Mouse (Mus musculus) midbrain, embryonic 15.5 days (tissue): Measurements from ENCODE around the gene Zfp580. TPM values are rescaled to one million over a fixed set of nuclear protein-coding genes. Genes with fewer than 3 reads are reported as not detected.

Experiments used
- ATAC-seq: fragments of 200-750 bp; cut with Nextera tagmentation; replicated peaks from 2 replicates; pipeline ENCODE4 v1.8.0; 2017; ENCODE audit warnings: moderate TSS enrichment
- H3K27ac ChIP-seq: fragments of 300-500 bp; sonication (generic); 2 replicates; pipeline ENCODE4 v1.5.1; 2015; ENCODE audit warnings: mild to moderate bottlenecking, inconsistent platforms
- H3K27me3 ChIP-seq: fragments of 300-500 bp; sonication (generic); replicated peaks from 2 replicates; pipeline ENCODE4 v1.6.1; 2015; ENCODE audit warnings: inconsistent platforms
- H3K36me3 ChIP-seq: fragments of 300-500 bp; sonication (generic); replicated peaks from 2 replicates; pipeline ENCODE4 v1.6.1; 2015; ENCODE audit warnings: inconsistent platforms
- H3K4me1 ChIP-seq: fragments of 300-500 bp; sonication (generic); 2 replicates; pipeline ENCODE4 v1.6.1; 2015; ENCODE audit warnings: inconsistent platforms
- H3K4me2 ChIP-seq: fragments of 300-500 bp; sonication (generic); 2 replicates; pipeline ENCODE4 v1.6.1; 2015; ENCODE audit warnings: inconsistent platforms, mild to moderate bottlenecking, moderate library complexity
- H3K4me3 ChIP-seq: fragments of 300-500 bp; sonication (generic); 2 replicates; pipeline ENCODE4 v1.5.1; 2015; ENCODE audit warnings: mild to moderate bottlenecking, inconsistent platforms
- H3K9ac ChIP-seq: fragments of 300-500 bp; sonication (generic); 2 replicates; pipeline ENCODE4 v1.6.1; 2015; ENCODE audit warnings: mild to moderate bottlenecking, inconsistent platforms
- H3K9me3 ChIP-seq: fragments of 300-500 bp; sonication (generic); 2 replicates; pipeline ENCODE4 v1.6.1; 2016; ENCODE audit warnings: inconsistent platforms
- WGBS: fragments of 180-500 bp; shearing (Covaris S2); methylation state at CpG from one replicate; pipeline ENCODE4 v1.1.7; 2015; ENCODE audit warnings: mixed read lengths; 5-methylcytosine and 5-hydroxymethylcytosine counted together
- polyA plus RNA-seq: library from polyadenylated mRNA; unstranded; fragments of >200 nt; fragmentation: Nextera tagmentation; extraction: Ambion mirVana; gene quantifications from 2 replicates; pipeline ENCODE4 v1.2.1, GENCODE M21; 2015

Gene Zfp580
- polyA plus RNA-seq, 1 experiment from 2014 or later = 110 TPM

DNA sequence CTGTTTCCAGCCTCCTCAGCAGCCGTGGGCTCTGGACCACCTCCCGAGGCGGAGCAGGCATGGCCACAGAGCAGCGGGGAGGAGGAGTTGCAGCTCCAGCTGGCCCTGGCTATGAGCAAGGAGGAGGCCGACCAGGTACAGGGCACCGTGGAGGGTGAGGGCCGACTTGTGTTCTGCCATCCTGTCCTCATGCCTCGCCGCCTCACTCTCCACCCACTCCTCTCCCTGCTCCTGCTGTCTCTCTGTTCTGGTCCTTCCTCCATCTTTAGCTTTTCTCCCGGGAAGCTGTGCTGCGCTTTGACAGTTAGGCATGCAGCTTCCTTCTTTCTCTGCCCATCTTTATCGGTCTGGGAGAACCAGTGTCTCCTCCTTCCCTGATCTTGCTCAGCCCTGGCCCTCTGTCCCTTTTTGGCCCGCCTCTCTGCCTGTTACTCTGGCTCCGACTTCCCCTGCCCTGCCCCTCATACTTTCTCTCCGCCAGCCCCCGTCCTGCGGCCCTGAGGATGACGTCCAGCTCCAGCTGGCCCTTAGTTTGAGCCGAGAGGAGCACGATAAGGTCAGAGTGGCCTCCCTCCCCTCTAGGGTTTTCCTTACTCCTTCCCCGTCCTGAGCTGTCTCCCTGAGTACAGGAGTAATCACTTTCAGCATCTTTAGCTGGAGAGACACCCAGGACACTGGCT, 41.6 kb downstream of the Zfp580 start:
- H3K36me3 ChIP-seq = peaks cover 47% of the 10 kb centered on the region
- H3K27ac ChIP-seq = no peak overlapping the region
- no peaks in the 10 kb centered on the region for H3K27me3 ChIP-seq
- no peaks in the 10 kb centered on the region for H3K9me3 ChIP-seq
- no peak overlapping the region for H3K9ac ChIP-seq
- 87% methylated on average over 21 of the region's 21 CpGs for WGBS
- no peaks in the 10 kb centered on the region for H3K4me1 ChIP-seq
- H3K4me2 ChIP-seq = no peak overlapping the region
- no peak overlapping the region for H3K4me3 ChIP-seq
- no peak for ATAC-seq

GRCm38 (mm10) chr7:5098769-5099168, 47.4 kb downstream of the Zfp580 start:
- Histone ChIP-seq H3K4me3 (no peak overlapping the region), H3K9ac (no peak overlapping the region), H3K4me2 (no peak overlapping the region), H3K36me3 (peaks cover 42% of the 10 kb centered on the region), H3K4me1 (no peaks in the 10 kb centered on the region), H3K27ac (no peak overlapping the region), H3K9me3 (no peaks in the 10 kb centered on the region), H3K27me3 (no peaks in the 10 kb centered on the region)
- 93% methylated on average over 5 of the region's 5 CpGs for whole genome bisulfite sequencing
- ATAC-seq = no peak

DNA sequence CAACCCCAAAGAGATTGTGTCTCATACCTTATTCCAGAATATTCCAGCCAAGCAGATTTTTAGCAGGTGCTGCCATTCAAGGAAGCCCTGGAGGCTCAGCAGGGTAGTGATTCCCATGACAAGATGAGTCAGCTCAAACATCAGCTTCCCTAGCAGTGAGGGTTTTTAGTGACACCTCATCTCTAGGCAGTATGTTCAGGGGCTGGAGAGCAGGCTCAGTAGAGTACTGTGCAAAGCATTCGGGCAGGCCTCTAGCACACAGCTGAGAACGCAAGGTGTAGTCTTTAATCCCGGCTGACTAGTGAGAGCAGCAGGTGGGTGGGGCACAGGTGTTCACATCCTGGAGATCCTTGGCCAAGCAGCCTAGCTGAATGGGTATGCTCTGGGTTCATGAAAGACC, 48.5 kb downstream of the Zfp580 start:
- H3K4me1 ChIP-seq = no peaks in the 10 kb centered on the region
- H3K4me3 ChIP-seq = no peak overlapping the region
- H3K27me3 ChIP-seq = no peaks in the 10 kb centered on the region
- H3K9me3 ChIP-seq = no peaks in the 10 kb centered on the region
- no peak overlapping the region for H3K27ac ChIP-seq
- ATAC-seq = no peak
- peaks cover 33% of the 10 kb centered on the region for H3K36me3 ChIP-seq
- 89% methylated on average over 3 of the region's 3 CpGs for WGBS
- no peak overlapping the region for H3K9ac ChIP-seq
- no peak overlapping the region for H3K4me2 ChIP-seq

GRCm38 (mm10) chr7:5101066-5101663, 49.8 kb downstream of the Zfp580 start:
- no peak for ATAC-seq
- WGBS = 93% methylated on average over 10 of the region's 10 CpGs
- Histone ChIP-seq H3K9me3 (no peaks in the 10 kb centered on the region), H3K27ac (no peak overlapping the region), H3K4me1 (no peaks in the 10 kb centered on the region), H3K4me3 (no peak overlapping the region), H3K4me2 (no peak overlapping the region), H3K9ac (no peak overlapping the region), H3K27me3 (no peaks in the 10 kb centered on the region), H3K36me3 (peaks cover 20% of the 10 kb centered on the region)

GRCm38 (mm10) chr7:5102564-5102963, 51.2 kb downstream of the Zfp580 start:
- 89% methylated on average over 2 of the region's 2 CpGs for WGBS
- Histone ChIP-seq H3K4me3 (no peak overlapping the region), H3K9ac (no peak overlapping the region)

More at GRCm38 (mm10) chr7:5102564-5102963, 51.2 kb downstream of the Zfp580 start:
- Histone ChIP-seq H3K4me1 (no peaks in the 10 kb centered on the region), H3K36me3 (peaks cover 8% of the 10 kb centered on the region), H3K27me3 (no peaks in the 10 kb centered on the region), H3K27ac (no peak overlapping the region), H3K9me3 (no peaks in the 10 kb centered on the region), H3K4me2 (no peak overlapping the region)
- ATAC-seq = no peak

Other genes starting within 250 kb of the Zfp580 start
- gene Ube2s, start 238.9 kb upstream of the Zfp580 start, polyA plus RNA-seq = 265 and 288 TPM in 2 replicates
- 15.3 and 16.6 TPM in 2 replicates for gene Shisa7, start 206.8 kb upstream of the Zfp580 start, polyA plus RNA-seq
- gene Isoc2b, start 181.3 kb upstream of the Zfp580 start, polyA plus RNA-seq = 3.1 and 4.6 TPM in 2 replicates
- gene Isoc2a, start 174.4 kb upstream of the Zfp580 start, polyA plus RNA-seq = 0.54 and 0.57 TPM in 2 replicates
- 0.40 and 0.65 TPM in 2 replicates for gene Gm36210, start 145.0 kb upstream of the Zfp580 start, polyA plus RNA-seq
- 4.5 and 4.6 TPM in 2 replicates for gene Zfp628, start 136.3 kb upstream of the Zfp580 start, polyA plus RNA-seq
- 46.3 and 47.7 TPM in 2 replicates for gene Nat14, start 129.5 kb upstream of the Zfp580 start, polyA plus RNA-seq
- 1.0 and 1.4 TPM in 2 replicates for gene Ssc5d, start 125.8 kb upstream of the Zfp580 start, polyA plus RNA-seq
- gene Sbk2, start 87.1 kb upstream of the Zfp580 start, polyA plus RNA-seq = 0.29 TPM in 1 of 2 replicates, not detected in the other
- 0.32 and 0.41 TPM in 2 replicates for gene Sbk3, start 80.4 kb upstream of the Zfp580 start, polyA plus RNA-seq
- 72.6 and 77.2 TPM in 2 replicates for gene Zfp579, start 55.4 kb upstream of the Zfp580 start, polyA plus RNA-seq
- 7.1 and 7.7 TPM in 2 replicates for gene Zfp524, start 37.1 kb upstream of the Zfp580 start, polyA plus RNA-seq
- gene Fiz1, start 36.8 kb upstream of the Zfp580 start, polyA plus RNA-seq = 41.3 and 48.8 TPM in 2 replicates
- 1.2 TPM in 1 of 2 replicates, not detected in the other for gene Gm44973, start 36.0 kb upstream of the Zfp580 start, polyA plus RNA-seq
- 8.0 and 8.4 TPM in 2 replicates for gene Zfp865, start 31.2 kb upstream of the Zfp580 start, polyA plus RNA-seq
- 64.9 and 67.8 TPM in 2 replicates for gene Ccdc106, start 31.0 kb upstream of the Zfp580 start, polyA plus RNA-seq
- gene 4632433K11Rik, start 17.4 kb upstream of the Zfp580 start, polyA plus RNA-seq = not detected in 2 replicates
- 12.3 and 13.5 TPM in 2 replicates for gene Zfp784, start 13.1 kb upstream of the Zfp580 start, polyA plus RNA-seq
- gene U2af2, start 10.6 kb downstream of the Zfp580 start, polyA plus RNA-seq = 103 and 107 TPM in 2 replicates
- gene Epn1, start 28.7 kb downstream of the Zfp580 start, polyA plus RNA-seq = 119 and 124 TPM in 2 replicates
- 0.14 TPM in 1 of 2 replicates, not detected in the other for gene Rfpl4, start 65.4 kb downstream of the Zfp580 start, polyA plus RNA-seq
- gene Rasl2-9, start 74.4 kb downstream of the Zfp580 start, polyA plus RNA-seq = 0.28 and 0.63 TPM in 2 replicates
- 0.03 TPM in 1 of 2 replicates, not detected in the other for gene Vmn1r55, start 98.1 kb downstream of the Zfp580 start, polyA plus RNA-seq
- not detected in 2 replicates for gene Vmn1r56, start 145.2 kb downstream of the Zfp580 start, polyA plus RNA-seq
- not detected in 2 replicates for gene Vmn1r57, start 167.0 kb downstream of the Zfp580 start, polyA plus RNA-seq